Mouse (Mus musculus) midbrain, embryonic 14.5 days (tissue): ENCODE data around the gene C1qtnf2. TPM values are rescaled to one million over a fixed set of nuclear protein-coding genes. Genes with fewer than 3 reads are reported as not detected.

ENCODE experiments used
- ATAC-seq: fragments of 200-750 bp; cut with Nextera tagmentation; 2 replicates; pipeline ENCODE4 v1.8.0; 2017; ENCODE audit warnings: moderate number of reproducible peaks, moderate library complexity; ENCODE audit not compliant: low FRiP score, low TSS enrichment
- DNase-seq: peaks from one replicate; pipeline ENCODE4 v3.0.0-alpha.2; 2015
- H3K27ac ChIP-seq: fragments of 300-500 bp; sonication (generic); replicated peaks from 2 replicates; pipeline ENCODE4 v1.5.1; 2014; ENCODE audit warnings: mild to moderate bottlenecking, low read depth, low read length, moderate library complexity
- H3K27me3 ChIP-seq: fragments of 300-500 bp; sonication (generic); 2 replicates; pipeline ENCODE4 v1.6.1; 2014; ENCODE audit warnings: low read length, control low read depth, mixed read lengths; ENCODE audit not compliant: control insufficient read depth, insufficient read depth
- H3K36me3 ChIP-seq: fragments of 300-500 bp; sonication (generic); 2 replicates; pipeline ENCODE4 v1.6.1; 2014; ENCODE audit warnings: low read length, control low read depth; ENCODE audit not compliant: control insufficient read depth, insufficient read depth
- H3K4me1 ChIP-seq: fragments of 300-500 bp; sonication (generic); 2 replicates; pipeline ENCODE4 v1.6.1; 2014; ENCODE audit warnings: mild to moderate bottlenecking, antibody characterized with exemption, low read length, control low read depth; ENCODE audit not compliant: control insufficient read depth, insufficient read depth
- H3K4me2 ChIP-seq: fragments of 300-500 bp; sonication (generic); 2 replicates; pipeline ENCODE4 v1.6.1; 2014; ENCODE audit warnings: mild to moderate bottlenecking, low read length, moderate library complexity
- H3K4me3 ChIP-seq: fragments of 300-500 bp; sonication (generic); replicated peaks from 2 replicates; pipeline ENCODE4 v1.5.1; 2014; ENCODE audit warnings: low read depth, low read length
- H3K9ac ChIP-seq: fragments of 300-500 bp; sonication (generic); replicated peaks from 2 replicates; pipeline ENCODE4 v1.6.1; 2014; ENCODE audit warnings: mild to moderate bottlenecking, low read length, moderate library complexity
- H3K9me3 ChIP-seq: fragments of 300-500 bp; sonication (generic); 2 replicates; pipeline ENCODE4 v1.6.1; 2016; ENCODE audit warnings: low read length, control low read depth, mixed read lengths; ENCODE audit not compliant: control insufficient read depth
- WGBS: fragments of 180-500 bp; shearing (Covaris S2); extraction: QIAGEN DNeasy Blood & Tissue Kit; methylation state at CpG from one replicate; pipeline ENCODE4 v1.1.7; 2014; 5-methylcytosine and 5-hydroxymethylcytosine counted together
- polyA plus RNA-seq: library from polyadenylated mRNA; unstranded; fragments of >200 nt; fragmentation: Nextera tagmentation; extraction: Ambion mirVana; gene quantifications from 2 replicates; pipeline ENCODE4 v1.2.1, GENCODE M21; 2014

C1qtnf2 gene
- polyA plus RNA-seq, 1 experiment from 2014 or later, result 7.9 TPM

DNA sequence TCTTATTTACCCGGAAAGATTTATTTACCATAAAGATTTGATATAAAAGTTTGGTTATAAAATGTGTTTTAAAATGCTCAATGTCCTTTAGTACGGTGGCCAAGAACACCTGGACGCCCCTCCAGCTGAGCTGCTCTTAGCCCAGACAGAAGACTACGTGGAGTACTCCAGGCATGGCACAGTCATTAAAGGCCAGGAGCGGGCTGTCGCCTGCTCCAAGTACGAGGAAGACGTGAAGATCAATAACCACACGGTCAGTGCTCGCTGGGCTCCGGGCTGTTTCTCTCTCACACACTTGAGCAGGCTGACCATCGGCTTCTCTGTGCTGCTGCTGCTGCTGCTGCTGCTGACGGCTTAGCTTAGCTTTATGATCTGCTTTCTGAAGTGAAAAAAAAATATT, 30.9 kb upstream of the C1qtnf2 start:
- Histone ChIP-seq H3K4me3 (no peak overlapping the region), H3K9ac (no peak overlapping the region), H3K9me3 (no peaks in the 10 kb centered on the region), H3K4me1 (no peaks in the 10 kb centered on the region), H3K27me3 (no peaks in the 10 kb centered on the region), H3K27ac (no peak overlapping the region), H3K4me2 (no peak overlapping the region), H3K36me3 (peaks cover 99% of the 10 kb centered on the region)
- DNase-seq (no peak), ATAC-seq (no peak)
- 96% methylated on average over 13 of the region's 13 CpGs for WGBS

DNA sequence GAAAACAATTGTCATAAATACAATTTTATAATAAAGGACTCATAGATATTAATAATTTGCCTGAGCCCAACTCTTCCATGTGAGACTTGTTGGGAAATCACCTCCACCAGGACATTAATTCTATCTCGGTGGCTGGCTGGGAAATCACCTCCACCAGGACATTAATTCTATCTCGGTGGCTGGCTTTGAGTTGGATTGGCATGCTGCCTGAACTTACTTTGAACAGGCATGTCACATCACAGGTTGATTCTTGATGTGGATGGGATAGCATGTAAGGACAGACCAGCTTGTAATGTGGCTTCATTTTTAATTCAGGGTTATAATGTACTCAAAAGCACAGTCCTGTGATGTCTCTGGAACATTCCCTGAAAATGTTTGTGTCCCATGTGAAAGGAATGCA, 24.2 kb upstream of the C1qtnf2 start:
- H3K9ac ChIP-seq, result no peak overlapping the region
- peaks cover 33% of the 10 kb centered on the region for H3K36me3 ChIP-seq
- no peaks in the 10 kb centered on the region for H3K9me3 ChIP-seq
- no peak overlapping the region for H3K27ac ChIP-seq
- no peak overlapping the region for H3K4me3 ChIP-seq
- H3K4me1 ChIP-seq, result no peaks in the 10 kb centered on the region
- no peak for DNase-seq
- no peaks in the 10 kb centered on the region for H3K27me3 ChIP-seq
- WGBS, result 95% methylated on average over 2 of the region's 2 CpGs
- ATAC-seq, result no peak
- no peak overlapping the region for H3K4me2 ChIP-seq

DNA sequence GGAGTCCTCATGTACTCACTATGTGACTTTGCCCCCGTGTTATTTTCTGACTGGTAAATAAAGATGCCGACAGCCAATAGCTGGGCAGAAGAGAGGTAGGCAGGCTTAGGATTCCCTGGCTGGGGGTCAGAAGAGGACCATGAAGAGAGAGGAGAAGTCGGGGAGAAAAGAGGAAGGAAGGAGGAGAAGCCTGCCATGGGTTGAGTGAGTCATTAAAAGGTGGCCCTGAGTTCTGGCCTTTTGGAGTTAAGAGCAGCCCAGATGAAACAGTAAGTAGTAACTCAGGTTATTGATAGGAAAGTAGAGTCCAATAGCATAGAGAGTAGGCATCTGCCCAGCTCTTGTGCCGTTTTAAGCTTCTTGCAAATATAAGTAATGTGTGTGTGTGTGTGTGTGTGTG, 22.8 kb upstream of the C1qtnf2 start:
- Histone ChIP-seq H3K36me3 (peaks cover 19% of the 10 kb centered on the region), H3K27ac (no peak overlapping the region), H3K4me2 (no peak overlapping the region), H3K4me1 (no peaks in the 10 kb centered on the region), H3K9ac (no peak overlapping the region), H3K9me3 (no peaks in the 10 kb centered on the region), H3K27me3 (no peaks in the 10 kb centered on the region), H3K4me3 (no peak overlapping the region)
- DNase-seq (no peak), ATAC-seq (no peak)
- 76% methylated on average over 4 of the region's 4 CpGs for WGBS

DNA sequence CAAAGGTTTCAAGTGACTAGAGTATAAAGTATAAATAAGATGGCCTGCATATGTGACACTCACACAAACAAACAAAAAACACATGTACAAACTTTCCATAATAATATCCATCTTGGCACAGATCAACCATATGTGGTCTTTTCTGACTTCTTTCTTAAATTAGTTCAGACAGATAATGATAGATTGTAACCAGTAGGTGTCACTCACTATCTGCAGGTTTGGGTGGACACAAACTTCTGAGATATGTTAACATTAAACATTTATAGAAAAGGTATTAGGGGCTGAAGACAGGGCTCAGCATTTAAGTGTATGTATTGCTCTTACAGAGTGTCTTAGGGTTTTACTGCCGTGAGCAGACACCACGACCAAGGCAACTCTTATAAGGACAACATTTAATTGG, 21.8 kb upstream of the C1qtnf2 start:
- Histone ChIP-seq H3K9me3 (no peaks in the 10 kb centered on the region), H3K27ac (no peak overlapping the region), H3K4me2 (no peak overlapping the region), H3K4me1 (no peaks in the 10 kb centered on the region), H3K36me3 (peaks cover 9% of the 10 kb centered on the region), H3K27me3 (no peaks in the 10 kb centered on the region), H3K9ac (no peak overlapping the region), H3K4me3 (no peak overlapping the region)
- ATAC-seq, result no peak
- 78% methylated on average over 2 of the region's 2 CpGs for WGBS
- DNase-seq, result peak; percentile 39

DNA sequence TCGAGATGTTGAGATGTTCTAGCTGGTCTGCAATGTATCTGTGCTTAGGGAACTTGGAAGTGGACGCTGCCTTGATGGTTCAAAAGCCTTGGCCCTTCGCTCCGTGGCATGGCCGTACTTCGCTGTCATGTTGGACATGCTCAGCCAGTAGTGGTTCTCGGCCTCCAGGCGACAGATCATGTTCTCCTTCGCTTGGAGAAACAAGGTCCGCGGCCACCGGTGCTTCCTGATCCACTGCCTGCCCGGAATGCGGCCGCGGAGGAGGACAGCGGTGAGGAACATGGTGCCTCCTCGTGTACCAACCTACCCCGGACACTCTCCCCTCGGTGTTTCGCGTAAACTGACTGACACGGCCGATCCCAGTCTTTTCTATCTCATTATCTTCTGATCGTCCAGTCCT, 10.9 kb upstream of the C1qtnf2 start:
- H3K4me2 ChIP-seq, result no peak overlapping the region
- no peaks in the 10 kb centered on the region for H3K27me3 ChIP-seq
- 93% methylated on average over 25 of the region's 25 CpGs for WGBS
- no peaks in the 10 kb centered on the region for H3K4me1 ChIP-seq
- H3K9ac ChIP-seq, result no peak overlapping the region
- ATAC-seq (no peak), DNase-seq (no peak)
- no peaks in the 10 kb centered on the region for H3K36me3 ChIP-seq
- H3K27ac ChIP-seq, result no peak overlapping the region
- no peaks in the 10 kb centered on the region for H3K9me3 ChIP-seq
- H3K4me3 ChIP-seq, result no peak overlapping the region

DNA sequence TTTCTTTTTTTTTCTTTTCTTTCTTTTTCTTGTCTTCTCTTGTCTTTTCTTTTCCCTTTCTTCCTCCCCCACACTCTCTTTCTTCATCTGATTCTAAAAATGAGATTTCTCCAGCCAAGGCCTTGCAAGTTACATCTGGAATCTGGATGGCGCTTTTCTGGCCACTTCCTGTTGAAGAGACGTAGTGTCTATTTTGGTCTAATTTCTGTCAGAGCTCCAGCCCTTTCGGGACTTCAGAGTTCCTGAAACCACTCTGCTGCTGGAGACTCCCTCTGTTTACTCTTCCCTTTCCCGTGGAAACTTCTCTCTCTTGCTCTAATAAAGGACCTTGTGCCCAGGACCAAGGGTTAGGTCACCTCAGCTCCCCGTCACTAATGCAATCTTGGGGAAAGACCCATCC, 4.0 kb upstream of the C1qtnf2 start:
- Histone ChIP-seq H3K27me3 (no peaks in the 10 kb centered on the region), H3K36me3 (no peaks in the 10 kb centered on the region), H3K9me3 (no peaks in the 10 kb centered on the region), H3K27ac (no peak overlapping the region), H3K4me2 (no peak overlapping the region), H3K9ac (no peak overlapping the region), H3K4me3 (no peak overlapping the region), H3K4me1 (peaks cover 13% of the 10 kb centered on the region)
- WGBS, result 76% methylated on average over 5 of the region's 5 CpGs
- DNase-seq (no peak), ATAC-seq (no peak)

DNA sequence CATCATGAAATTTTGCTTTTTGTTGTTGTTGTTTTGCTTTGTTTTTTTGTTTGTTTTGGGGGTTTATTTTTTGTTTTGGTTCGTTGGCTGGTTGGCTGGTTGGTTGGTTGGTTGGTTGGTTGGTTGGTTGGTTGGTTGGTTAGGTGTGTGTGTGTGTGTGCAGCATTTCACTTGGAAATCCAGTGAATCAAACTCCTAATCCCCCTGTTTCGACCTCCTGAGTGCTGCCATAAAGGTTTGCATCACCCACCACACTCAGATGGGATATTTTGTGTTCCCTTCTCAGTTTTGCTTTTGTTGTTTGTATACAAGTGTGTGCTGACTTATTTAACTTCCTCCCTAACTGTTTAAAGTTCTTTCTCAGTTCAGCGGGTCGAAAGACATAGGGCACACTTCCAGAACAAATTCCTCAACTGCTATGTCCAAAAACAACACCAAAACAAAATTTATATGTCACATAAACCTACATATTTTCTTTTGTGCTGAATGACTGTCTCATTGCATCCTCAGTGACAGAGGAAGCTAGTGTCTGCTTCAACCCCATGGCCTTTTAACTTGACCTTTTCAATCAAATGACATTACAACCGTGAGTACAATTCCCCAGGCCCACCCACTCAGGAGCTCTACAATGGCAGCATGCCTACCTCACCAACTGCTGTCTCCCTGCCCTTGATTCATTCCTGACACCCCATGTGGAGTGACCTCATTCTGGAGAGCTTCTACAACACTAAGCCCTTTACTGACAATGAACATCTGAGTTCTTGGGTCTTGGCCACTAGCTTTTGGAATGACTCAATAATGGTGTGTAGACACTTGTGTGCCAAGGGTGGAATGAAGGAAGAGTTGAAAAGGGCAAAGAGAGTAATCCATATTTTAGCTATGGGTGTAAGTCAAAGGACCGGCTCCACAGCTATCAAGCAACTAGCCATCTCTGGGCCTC, 2.9 kb upstream of the C1qtnf2 start:
- peaks cover 13% of the 10 kb centered on the region for H3K4me1 ChIP-seq
- no peak overlapping the region for H3K4me2 ChIP-seq
- no peaks in the 10 kb centered on the region for H3K9me3 ChIP-seq
- no peak overlapping the region for H3K27ac ChIP-seq
- ATAC-seq (no peak), DNase-seq (no peak)
- no peak overlapping the region for H3K9ac ChIP-seq
- H3K4me3 ChIP-seq, result no peak overlapping the region
- H3K36me3 ChIP-seq, result no peaks in the 10 kb centered on the region
- no peaks in the 10 kb centered on the region for H3K27me3 ChIP-seq
- 72% methylated on average over 6 of the region's 6 CpGs for WGBS

DNA sequence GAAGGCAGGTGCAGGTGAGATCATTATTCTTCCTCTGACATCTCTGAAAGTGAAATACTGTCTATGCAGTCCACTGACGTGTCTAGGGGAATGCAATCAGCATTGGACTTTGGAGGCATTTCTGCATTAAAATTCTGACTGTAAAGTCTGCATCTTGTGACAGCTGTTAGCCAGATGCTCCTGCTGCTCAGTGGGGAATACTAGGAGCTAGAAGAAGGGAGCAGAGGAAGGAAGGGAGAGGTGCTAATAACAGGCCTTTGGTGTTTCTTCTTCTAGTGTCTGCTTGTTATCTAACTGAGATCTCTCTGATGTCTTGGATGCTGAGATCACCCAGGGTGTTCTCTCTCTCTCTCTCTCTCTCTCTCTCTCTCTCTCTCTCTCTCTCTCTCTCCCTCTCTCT, 961 bp upstream of the C1qtnf2 start:
- peaks cover 13% of the 10 kb centered on the region for H3K4me1 ChIP-seq
- H3K9ac ChIP-seq, result no peak overlapping the region
- DNase-seq, result peak; percentile 37
- no peak overlapping the region for H3K27ac ChIP-seq
- H3K4me2 ChIP-seq, result no peak overlapping the region
- no peak overlapping the region for H3K4me3 ChIP-seq
- WGBS, result 67% methylated on average over 1 of the region's 1 CpGs
- no peak for ATAC-seq
- no peaks in the 10 kb centered on the region for H3K36me3 ChIP-seq
- H3K27me3 ChIP-seq, result no peaks in the 10 kb centered on the region
- H3K9me3 ChIP-seq, result no peaks in the 10 kb centered on the region

DNA sequence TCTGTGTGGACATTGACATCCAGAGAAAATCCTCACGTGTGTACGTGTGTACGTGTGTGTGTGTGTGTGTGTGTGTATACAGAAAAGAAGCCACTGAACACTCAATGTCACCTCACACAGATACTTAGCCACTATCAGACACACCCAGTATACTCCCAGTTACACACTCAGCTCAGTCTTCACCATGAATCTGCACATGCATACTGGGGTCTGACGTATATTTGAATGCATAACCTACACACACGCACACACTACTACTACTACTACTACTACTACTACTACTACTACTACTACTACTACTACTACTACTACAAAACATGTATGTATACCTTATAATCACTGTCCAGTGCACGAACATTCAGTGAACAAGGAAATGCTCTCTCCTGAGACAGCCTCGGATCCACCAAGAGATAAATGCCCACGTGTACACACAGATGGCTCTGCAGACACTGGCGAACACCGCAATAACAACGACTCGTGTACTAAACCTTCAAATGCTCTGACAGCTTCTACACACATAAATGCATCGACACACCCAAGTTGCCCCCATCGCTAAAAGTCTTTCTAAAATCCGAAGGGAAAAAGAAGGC, 346 bp upstream of the C1qtnf2 start:
- no peak for ATAC-seq
- H3K27me3 ChIP-seq, result no peaks in the 10 kb centered on the region
- no peaks in the 10 kb centered on the region for H3K36me3 ChIP-seq
- peak overlapping the region; percentile 44; the same call in 1 of the 2 replicates for H3K9ac ChIP-seq
- H3K27ac ChIP-seq, result no peak overlapping the region
- WGBS, result 46% methylated on average over 15 of the region's 15 CpGs
- H3K4me3 ChIP-seq, result peak overlapping the region; percentile 27
- H3K9me3 ChIP-seq, result no peaks in the 10 kb centered on the region
- H3K4me2 ChIP-seq, result peak overlapping the region; percentile 62
- no peak for DNase-seq
- H3K4me1 ChIP-seq, result peaks cover 13% of the 10 kb centered on the region
